9 mouse cellular contexts compared by ENCODE assay signal in the genomic region with DNA sequence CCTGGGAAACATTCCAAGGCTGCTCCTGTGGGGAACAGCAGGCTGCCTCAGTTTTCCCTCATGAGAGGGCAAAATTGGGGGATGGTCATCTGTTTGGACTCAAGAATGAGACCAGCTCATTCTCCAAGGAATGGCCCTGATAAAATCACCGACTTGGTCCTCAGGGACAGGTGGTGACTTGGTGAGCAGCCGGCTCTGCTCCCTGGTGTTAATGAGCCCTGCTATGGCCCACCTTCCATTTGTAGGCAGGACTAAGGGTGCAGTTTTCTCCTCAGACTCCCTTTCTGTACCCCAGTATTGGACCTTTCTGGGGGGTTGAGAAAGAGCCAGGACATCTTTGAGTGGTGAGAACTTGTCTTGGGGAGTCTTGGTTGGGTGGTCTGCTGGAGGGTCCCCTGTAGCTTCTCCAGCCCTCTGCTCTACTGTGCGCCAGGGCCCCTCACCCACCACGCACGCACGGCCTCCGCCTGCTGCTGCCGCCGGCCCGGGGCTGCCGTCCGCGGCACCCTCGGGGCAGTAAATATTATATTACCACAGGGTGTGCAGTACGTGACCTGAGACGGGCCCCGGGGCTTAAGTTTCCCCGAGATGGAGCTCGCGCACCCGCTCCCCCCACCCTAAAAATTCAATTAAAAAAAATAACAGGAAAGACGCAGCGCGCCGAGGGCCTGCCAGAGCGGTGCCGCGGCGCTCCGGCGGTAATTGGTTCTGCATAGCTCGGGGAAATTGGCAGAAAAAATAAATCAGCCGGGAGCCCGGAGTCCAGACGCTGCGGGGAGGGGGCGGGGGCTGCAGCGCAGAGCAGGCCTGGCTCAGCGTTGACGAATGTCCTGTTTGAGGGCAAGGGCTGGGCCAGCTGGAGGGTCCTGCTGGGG.
DNase-seq lines count a peak whose midpoint lies in the region; ATAC-seq and TF ChIP-seq lines count a peak whose summit lies in the region.
"Had no signal": no experiment of that assay in that cellular context is flagged by ENCODE, and none has a peak within 500 bp of the region (broad histone marks: within the 10 kb centered on the region; RNA-seq: fewer than 3 reads in every experiment).

No protein-coding gene starts in this region.

- no peaks in the 10 kb centered on the region for H3K9me3 ChIP-seq in heart, embryonic 15.5 days (replicated peaks)
- H3K9me3 ChIP-seq in stomach, postnatal 0 days (ENCODE audit: control insufficient read depth, low read length), result no peaks in the 10 kb centered on the region
- H3K9me3 ChIP-seq: G1E had no signal

- TF ChIP-seq CTCF in layer of hippocampus, adult 2 months (conservative IDR thresholded peaks at IDR 0.05), result peak; percentile 34; the same call in 1 of the 2 replicates
- no peak for TF ChIP-seq CTCF in stomach, postnatal 0 days (IDR thresholded peaks at IDR 0.05; ENCODE audit: low read depth)

- peak; percentile 11 for DNase-seq in kidney, adult 18-20 months
- DNase-seq in kidney, adult 9 months, result no peak
- DNase-seq in embryo, embryonic 10.5 days (ENCODE audit: low spot score), result peak; percentile 87
- peak; percentile 42 to 49 for DNase-seq in layer of hippocampus, adult 2 months (ENCODE audit: low spot score in 2 of 2)
- DNase-seq in mesoderm, embryonic 11.5 days (ENCODE audit: low read depth, low spot score), result peak; percentile 89
- DNase-seq in stomach, postnatal 0 days (ENCODE audit: low spot score), result peak; percentile 47

- peak; percentile 54 for ATAC-seq in heart, embryonic 15.5 days (replicated peaks; ENCODE audit: insufficient number of reproducible peaks, insufficient read depth, low FRiP score, low read depth)
- no peak for ATAC-seq in stomach, postnatal 0 days (ENCODE audit: low FRiP score, low TSS enrichment)
- ATAC-seq in megakaryocyte progenitor cell, adult 5-6 weeks (replicated peaks; ENCODE audit: poor library complexity), result no peak

- no peak for TF ChIP-seq EP300 in stomach, postnatal 0 days (optimal IDR thresholded peaks at IDR 0.05)

- H3K27ac ChIP-seq in heart, embryonic 15.5 days, result no peak overlapping the region
- peak overlapping the region; percentile 71 for H3K27ac ChIP-seq in layer of hippocampus, adult 2 months
- no peak overlapping the region for H3K27ac ChIP-seq in stomach, postnatal 0 days (replicated peaks)

- peak overlapping the region; percentile 66 for H3K4me2 ChIP-seq in heart, embryonic 15.5 days
- H3K4me2 ChIP-seq in stomach, postnatal 0 days (replicated peaks; ENCODE audit: low read depth), result peak overlapping the region; percentile 52

- peak overlapping the region; percentile 42 for H3K9ac ChIP-seq in heart, embryonic 15.5 days
- no peak overlapping the region for H3K9ac ChIP-seq in stomach, postnatal 0 days (ENCODE audit: low read length)

- peaks cover 20% of the 10 kb centered on the region for H3K4me1 ChIP-seq in heart, embryonic 15.5 days (replicated peaks)
- no peaks in the 10 kb centered on the region; the same call in 1 of the 2 replicates for H3K4me1 ChIP-seq in stomach, postnatal 0 days (replicated peaks; ENCODE audit: control insufficient read depth, insufficient read depth)

- peak overlapping the region; percentile 39 for H3K4me3 ChIP-seq in heart, embryonic 15.5 days
- H3K4me3 ChIP-seq in layer of hippocampus, adult 2 months, result peak overlapping the region; percentile 58
- H3K4me3 ChIP-seq in stomach, postnatal 0 days (ENCODE audit: low read depth, low read length), result peak overlapping the region; percentile 33; the same call in 1 of the 2 replicates

- 12% methylated on average over 40 of the region's 40 CpGs for WGBS in heart, embryonic 15.5 days
- 4% methylated on average over 40 of the region's 40 CpGs for WGBS in stomach, postnatal 0 days

- peaks cover 3% of the 10 kb centered on the region; the same call in 1 of the 2 replicates for H3K36me3 ChIP-seq in heart, embryonic 15.5 days
- no peaks in the 10 kb centered on the region for H3K36me3 ChIP-seq in stomach, postnatal 0 days (ENCODE audit: control insufficient read depth, insufficient read depth, low read length)
- H3K36me3 ChIP-seq: G1E had no signal

- peaks cover 29% of the 10 kb centered on the region for H3K27me3 ChIP-seq in heart, embryonic 15.5 days
- H3K27me3 ChIP-seq in stomach, postnatal 0 days (ENCODE audit: control insufficient read depth, insufficient read depth, low read length), result no peaks in the 10 kb centered on the region
